Mouse (Mus musculus) thymus, postnatal 0 days (tissue): ENCODE measurements around the gene Klf7. TPM values are rescaled to one million over a fixed set of nuclear protein-coding genes. Genes with fewer than 3 reads are reported as not detected.
A peak's percentile ranks its signal among the peaks of the same experiment; 100 is the strongest.

ENCODE experiments used
- DNase-seq: peaks from one replicate; pipeline ENCODE4 v3.0.0-alpha.2; 2015; ENCODE audit warnings: low spot score
- polyA plus RNA-seq: library from polyadenylated mRNA; unstranded; fragments of >200 nt; fragmentation: Nextera tagmentation; extraction: Ambion mirVana; gene quantifications from 2 replicates; pipeline ENCODE4 v1.2.1, GENCODE M21; 2015

Klf7 gene
- polyA plus RNA-seq, 1 experiment from 2014 or later: 31.2 TPM

DNA sequence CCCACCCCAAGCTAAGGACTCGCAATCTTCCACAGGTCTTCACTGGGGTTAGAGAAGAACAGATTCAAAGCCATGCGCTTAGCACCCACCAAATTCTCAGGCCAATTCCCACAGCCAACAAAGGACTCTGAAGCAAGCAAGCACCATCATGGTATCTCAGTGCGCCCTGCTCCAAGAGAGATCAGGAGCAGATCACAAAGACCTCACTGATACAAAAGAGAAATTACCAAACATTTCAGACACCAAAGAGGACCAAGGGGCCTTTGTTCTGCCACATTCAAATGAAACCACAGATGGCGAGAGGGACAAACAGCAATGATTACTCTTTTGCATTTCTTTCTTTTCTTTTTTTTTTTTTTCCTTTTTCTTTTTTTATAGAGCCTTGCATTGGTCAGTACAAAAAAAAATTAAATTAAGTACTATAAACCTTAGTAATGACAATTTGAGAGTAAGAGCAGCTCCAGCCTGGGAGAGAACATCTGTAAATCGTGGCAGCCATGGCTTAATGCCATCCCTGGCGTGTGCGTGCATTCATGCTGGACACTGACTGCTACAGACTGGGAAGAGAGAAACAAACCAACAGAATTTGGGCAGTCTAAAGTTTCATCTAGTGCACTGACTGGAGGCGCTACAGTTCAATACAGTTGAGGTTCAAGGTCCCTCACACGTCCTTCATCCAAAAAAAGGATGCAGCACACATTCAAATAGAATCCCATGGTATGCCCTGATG is 89.4 kb downstream of the Klf7 start:
- no peak for DNase-seq

DNA sequence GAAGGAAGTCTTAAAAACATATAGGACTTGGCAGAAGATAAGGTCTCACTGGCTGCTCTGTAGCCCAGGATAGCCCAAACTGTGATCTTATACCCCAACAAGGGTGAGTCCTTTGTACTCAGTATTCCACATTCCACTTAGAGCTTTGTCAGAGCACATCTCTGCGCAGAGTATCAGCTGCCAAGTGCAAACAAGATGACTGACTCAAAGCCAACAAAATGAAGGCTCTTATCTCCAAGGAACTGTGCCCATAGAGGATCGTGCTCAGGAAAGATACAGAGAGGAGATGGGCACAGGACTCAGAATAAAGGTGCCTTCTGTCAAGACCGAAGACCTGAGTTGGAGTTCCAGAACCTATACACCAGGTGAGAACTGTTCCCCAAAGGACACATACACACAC is 100.1 kb downstream of the Klf7 start:
- DNase-seq: no peak

DNA sequence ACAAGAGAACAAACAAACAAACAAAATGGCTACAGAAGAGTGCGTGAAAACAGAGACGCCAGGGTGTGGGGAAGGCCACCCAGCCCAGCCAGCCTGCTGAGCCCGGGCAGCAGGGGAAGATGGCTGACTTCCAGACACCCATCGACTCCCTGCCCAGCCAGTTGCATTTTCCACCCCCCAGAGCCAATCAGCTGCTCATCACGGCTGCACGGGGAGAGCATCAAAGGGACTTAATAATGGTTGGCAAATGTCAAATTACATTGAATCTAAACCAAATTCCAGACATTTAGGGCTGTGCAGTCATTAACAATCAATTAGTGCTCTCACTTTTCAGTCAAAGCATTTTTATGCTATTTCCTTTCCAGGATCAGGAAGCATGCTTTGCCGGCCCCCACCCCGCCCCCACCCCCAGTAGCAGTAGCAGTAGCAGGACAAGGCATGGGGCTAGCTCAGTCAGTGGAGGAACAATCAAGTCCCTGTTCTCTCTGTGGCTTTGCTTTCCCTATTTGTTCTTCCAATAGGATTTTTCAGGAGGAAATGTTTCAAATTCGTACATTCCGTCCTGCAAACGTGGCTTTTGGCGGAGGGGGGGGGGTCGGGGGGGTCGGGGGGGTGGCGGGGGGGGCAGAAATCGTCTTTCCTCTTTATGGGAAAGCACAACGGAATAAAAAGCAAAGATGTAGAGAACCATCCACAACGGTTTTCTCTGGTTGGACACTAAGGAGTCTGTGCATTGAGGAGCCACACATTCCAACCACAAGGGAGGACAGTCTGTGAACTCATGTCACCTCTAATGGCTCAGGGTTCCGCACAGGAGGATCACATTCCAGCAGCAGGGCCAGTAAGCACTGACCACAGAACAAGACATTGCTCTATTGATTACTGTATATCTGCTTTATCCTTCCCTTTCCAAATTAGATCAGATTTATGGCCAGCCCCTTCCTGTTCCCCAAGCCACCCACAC is 101.1 kb downstream of the Klf7 start:
- DNase-seq: no peak

DNA sequence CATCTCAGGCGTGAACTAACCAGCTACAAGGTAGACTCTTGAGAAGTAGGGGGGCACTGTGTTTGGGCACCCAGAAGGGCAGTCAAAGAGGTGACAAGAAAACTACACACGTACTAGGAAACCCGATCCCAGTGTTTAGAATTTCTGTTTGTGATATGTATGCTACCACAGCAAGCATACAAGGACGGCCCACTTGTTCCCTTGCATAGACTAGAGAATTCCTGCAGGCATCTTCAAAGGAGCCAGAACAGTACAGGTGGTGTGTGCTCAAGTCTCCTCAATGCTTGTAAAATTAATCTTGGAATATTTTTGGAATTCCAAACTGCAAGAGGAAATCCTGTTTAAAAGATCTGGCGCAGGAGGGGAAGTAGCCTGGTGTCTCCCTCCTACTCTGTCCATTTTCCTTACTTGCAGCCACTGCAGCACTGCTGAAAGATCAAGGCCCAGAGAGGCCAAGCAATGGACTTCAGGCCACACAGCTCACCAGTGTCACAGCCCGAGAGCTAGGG is 102.9 kb downstream of the Klf7 start:
- DNase-seq: no peak

DNA sequence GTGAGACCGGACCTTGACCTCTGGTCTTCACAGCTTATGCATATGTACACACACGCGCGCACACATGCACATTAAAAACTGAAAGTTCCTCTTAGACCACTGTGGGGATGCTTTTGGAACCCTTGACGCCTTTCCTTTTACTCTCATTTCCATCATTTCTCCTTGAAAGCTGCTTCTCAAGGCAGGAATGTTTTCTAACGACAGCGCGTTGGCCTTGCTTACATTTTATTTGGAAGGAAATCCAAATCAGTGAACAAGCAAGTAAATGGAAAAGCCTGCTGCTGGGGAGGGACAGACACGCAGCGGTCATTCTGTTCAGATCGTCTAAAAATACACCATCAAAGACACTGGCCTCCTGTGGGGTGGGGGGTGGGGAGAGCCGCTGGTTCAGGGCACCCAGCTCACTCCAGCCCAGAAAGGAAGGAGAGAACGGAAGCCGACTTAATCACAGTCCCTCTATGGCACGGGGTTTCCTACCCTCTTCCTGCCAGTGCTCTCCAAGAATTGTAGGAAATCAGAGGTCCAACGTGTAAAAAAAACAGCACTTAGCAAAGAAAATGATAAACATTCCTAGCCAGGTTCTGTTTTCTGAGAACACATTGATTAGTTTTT is 103.5 kb downstream of the Klf7 start:
- DNase-seq: no peak

DNA sequence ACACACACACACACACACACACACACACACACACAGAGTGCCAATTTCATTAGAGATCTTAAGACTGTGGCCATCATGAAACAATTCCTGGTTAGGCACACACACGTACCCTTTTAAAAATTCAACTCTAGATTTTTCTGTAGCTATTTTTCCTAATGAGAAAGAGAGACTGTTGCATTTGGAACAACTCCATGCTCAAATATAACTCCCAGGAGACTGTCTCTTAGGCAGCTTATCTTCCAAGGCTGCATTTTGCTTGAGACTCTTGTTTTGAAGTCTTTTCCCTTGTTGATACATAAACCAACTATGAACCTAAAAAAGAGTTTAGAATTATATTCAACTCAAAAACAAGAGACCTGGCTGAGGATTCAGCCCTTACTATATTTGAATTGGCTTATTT is 108.0 kb downstream of the Klf7 start:
- DNase-seq: no peak

DNA sequence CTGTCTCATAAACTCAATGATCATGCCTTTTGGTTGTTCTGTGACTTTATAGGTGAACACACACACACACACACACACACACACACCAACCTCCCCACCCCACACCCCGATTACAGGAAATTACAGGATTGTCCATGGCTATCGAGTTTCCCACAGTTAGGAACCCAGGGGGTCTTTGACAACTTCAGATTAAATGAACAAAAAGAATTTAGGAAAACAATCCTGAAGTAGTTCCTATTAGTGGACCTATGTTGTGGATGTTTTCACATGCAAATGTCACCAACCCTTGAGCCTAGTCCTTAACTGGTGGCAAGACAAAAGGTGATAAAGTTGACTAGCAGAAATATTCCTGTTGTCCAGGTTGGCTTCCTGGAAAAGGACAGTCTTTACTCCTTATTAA is 113.1 kb downstream of the Klf7 start:
- DNase-seq: no peak

DNA sequence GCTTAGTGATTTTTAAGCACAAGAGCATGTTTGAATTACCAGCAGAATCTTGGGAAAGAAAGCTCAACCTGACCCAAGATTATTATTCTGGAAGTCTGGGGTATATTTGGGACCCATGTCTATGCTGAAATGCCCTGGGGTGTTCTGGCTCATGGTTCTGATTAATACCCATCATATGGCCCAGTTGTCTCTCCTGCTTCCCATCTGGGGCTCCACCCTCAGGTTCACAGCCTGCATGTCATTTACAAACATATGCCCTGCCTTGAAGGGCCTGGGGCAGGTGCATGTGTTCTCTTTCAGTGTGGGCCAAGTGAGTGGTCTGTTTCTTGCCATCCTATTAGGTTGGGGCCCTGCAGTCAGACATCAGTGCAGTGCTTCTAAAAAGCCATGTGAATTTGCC is 114.1 kb downstream of the Klf7 start:
- DNase-seq: no peak

DNA sequence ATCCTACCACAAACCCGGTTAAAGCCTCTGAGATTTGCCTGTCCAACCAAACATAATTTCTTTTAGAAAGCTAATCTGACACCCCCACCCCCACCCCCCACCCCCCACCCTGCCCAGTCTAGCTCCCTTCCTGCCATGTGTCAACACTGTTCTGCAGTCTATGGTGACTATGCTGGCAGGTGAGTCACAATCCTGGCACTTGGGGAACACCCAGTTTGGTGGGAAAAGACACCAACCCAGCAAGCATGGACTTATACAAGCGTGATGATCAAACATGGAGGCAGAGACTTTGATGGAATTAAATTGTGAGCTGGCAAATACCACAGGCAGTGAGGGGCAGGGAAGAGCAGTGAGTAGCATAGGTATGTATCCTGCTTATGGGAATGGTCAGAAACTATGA is 116.9 kb downstream of the Klf7 start:
- no peak for DNase-seq

DNA sequence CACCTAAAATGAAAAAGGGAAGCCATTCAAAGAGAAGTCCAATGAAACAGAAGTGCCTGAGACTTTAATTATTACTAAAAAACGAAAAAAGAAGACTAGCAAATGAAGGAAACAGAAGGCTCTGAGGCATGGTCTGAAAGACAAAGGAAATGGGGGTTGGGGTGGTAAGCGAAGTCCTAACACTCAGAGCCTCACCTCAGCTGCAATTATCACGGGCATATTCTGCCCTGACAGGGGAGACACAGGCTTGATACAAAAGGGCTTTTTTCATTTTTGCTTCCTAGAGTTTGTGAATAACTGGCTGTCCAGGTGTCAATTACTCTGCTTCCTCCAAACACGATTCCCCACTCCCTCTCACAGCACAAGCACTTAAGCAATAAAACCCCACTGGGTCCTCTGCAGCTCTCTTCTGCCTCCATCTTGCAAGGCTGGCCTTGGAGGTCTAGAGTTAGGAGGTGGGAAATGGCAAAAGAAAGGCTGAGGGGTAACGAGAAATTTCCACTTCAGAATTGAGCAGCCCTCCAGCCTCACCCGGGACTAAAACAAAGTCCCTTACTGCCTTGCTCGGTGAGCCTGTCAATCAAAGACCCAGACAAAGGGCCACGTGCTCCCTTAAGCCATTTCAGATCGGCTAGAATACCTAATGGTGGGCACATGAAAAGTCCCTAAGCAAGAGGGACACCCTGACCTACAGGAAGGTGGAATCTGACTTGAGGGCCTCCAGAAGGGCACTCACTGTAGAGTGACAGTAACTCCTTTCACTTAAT is 118.4 kb downstream of the Klf7 start:
- peak; percentile 33 for DNase-seq

DNA sequence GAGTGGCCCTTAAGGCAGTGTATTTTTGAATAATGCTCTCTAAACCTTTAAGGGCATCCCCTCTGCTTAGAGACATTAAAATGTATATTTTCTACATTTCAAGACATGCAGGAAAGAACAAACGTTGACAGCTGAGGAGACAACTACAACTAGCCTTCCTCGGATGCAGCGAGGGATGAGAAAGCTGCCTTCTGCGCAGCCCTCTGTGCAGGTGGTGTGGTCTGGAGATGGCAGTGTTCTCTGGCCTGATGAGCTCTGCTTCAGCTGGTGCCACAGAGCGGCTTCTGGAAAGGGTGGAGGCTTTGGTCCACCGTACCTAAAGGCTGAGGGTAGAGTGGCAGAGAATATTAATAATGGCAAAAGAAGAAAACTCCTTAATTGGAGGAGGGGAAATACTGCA is 120.0 kb downstream of the Klf7 start:
- peak; percentile 51 for DNase-seq

DNA sequence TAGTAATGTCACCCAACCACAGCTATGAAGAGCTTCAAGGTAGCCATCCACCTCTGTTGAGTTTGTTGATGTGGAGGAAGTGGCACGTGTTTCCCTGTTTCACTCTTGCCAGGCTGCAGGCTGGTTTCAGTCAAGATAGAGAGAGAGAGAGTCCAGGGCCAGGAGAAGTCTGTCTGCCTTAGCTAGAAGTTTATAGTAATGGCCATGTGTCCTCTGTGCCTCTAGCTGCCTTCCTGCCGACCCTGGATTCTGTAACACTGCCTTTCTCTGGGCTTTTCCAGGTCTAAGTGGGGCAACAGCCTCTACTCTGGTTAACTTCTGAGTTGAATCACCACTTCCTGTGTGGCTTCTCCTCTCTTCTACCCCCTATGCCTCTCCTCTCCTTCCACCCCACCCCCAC is 121.5 kb downstream of the Klf7 start:
- DNase-seq: peak; percentile 85

DNA sequence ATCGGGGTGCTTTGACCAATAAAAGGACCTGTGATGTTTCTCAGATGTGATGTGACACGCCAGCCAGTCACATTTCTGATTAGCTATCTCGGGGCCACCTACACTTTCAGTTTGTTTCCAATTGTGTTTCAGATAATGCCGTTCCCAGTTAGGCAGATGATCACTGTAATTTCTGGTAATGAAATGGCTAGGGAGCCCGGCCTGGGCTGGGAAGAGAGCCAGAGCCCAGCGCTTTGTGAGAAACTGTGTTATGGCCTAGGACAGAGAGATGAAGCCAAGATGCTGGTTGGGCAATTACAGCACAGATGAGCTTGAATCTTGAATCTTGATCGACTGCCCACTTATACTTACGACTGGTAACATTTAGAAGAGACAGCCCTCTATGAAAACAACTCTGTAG is 122.6 kb downstream of the Klf7 start:
- DNase-seq: no peak

DNA sequence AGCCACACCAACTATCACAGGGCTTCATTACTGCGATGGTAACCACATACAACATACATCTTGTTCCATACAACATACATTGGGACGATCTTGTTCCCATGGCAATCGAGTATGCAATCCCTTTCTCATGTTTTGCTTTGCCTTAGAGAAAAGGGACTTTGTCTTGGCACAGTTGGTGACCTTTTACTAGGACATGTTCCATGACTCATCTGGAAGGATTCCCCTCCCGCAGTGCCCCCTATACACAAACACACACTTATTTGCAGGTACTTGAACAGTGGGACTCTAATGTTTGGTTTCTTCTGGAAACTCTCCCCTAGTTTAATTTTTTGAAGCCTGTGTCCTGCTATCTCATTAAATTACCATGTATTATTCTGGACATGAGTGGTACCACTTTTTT is 123.2 kb downstream of the Klf7 start:
- DNase-seq: no peak

DNA sequence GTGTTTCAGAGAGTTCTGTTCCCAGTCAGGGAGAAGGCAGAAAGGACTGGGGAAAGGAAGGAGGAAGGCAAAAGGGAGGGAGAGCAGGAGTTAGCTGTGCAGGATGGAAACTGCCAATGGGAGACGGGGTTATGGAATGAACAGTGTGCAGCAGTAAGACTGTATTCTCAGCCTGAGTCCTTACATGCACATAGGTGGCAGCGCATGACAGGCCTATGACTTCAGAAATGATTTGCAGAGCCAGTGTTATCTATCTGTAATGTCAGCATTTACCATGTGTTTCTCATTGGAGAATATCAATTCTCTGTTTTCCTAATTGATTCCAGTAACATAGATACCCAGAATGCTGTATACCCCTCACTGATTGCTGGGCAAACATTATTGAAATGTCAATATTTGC is 123.9 kb downstream of the Klf7 start:
- DNase-seq: peak; percentile 29

DNA sequence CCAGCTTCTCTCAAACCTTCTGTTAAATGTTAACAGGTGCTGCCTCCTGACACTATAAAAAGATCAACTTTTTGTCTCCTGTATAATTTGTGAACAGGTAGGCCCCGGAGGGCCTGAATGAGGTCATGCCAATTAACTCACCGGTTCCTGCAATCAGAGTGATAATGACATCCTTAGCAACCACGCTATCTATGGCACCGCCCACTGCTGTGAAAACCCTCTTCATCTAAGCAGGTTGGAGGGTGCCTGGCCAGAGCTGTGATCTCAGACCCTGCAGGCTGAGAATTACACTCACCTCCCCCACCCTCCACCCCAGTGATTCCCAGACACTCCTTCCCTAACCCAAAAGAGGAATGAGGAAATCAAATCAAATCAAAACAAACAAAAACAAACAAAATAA is 126.3 kb downstream of the Klf7 start:
- no peak for DNase-seq

DNA sequence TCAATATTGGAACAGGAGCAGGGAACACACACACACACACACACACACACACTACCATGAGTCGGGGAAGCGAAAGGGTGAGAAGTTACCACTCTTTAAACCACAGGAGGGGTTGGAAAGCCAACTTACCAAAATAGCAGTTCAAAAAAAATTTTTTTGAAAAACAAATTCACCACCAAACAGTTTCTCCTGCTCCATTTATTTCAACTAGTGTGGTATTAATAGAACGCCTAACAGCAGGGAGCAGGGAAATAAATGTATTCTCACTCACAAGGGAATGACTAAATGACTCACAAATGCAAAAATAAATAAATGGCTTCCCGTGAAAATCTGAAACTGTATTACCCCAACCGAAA is 127.0 kb downstream of the Klf7 start:
- DNase-seq: no peak

DNA sequence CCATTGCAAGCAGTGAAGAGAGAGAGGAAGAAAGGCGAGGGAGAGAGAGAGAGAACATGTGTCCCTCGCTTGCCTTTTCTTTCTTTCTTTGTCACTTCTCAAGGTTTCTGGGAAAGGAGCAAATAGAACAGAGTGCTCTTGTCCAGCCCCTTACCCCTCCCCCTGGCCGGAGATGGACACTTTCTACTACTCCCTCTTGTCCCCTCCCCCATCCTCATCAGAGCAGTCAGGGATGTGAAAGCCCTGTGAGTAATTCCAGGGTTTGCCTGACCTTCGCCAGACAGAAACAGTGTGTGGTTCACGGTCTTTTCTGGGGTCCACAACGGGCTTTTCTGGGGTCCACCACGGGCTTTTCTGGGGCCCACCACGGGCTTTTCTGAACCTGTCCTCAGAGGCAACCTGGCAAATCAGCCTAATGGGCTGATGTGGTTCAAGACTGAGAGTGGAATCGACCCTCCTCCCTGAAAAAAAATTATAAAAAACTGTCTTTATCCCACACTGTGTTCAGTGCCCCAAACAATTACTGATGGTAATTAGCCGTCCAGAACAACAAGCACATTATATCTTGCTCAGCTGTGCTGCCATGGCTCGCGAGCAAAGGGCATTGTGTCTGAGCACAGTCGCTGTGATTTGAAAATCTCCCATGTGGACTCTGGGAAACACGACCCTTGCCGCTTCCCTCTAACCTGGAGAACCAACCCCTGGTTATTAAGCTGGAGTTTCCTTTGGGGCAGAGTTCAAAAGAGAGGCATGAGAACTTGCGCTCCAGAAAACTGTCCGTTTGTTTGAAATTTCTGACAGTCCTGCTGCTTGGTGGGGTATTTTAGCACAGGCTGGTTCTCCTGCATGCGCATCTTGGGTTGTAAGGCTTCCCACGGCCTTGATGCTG is 127.6 kb downstream of the Klf7 start:
- no peak for DNase-seq

DNA sequence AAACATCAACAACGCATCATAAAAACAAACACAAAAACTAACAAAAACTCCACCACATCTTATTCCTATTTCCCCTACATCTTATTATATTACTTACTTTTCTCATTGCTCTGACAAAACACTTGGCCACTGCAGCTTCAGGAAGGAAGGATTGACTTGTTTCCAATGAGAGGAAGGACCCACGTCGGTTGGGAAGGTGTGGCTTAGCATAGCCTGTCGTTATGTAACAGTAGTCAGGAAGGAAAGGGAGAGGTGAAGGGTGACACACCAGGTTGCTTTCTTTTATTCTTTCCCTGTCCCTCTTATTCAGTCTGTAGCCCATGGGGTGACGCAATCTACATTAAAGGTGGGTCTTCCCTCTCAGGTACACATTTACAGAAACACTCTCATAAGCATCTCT is 129.6 kb downstream of the Klf7 start:
- DNase-seq: no peak

DNA sequence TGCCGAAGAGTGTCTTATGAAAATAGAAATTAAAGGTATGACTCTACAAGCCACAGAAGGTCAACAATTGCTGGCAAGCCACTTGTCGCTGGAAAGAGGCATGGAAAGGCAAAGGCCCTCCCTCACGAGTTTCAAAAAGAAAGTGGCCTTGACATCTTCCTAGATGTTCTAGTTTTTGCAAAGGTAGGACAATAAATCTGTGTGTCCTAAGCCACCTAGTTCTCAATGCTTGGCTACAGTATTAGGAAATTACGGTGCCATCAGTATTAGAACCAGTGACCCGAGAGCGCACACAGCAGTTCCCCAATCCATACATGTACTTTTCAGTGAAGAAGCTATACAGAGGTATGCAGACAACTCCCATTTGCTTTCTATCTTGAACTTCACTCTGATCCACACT is 131.7 kb downstream of the Klf7 start:
- no peak for DNase-seq
